Mouse (Mus musculus) neural tube, embryonic 11.5 days (tissue): ENCODE data around the gene Hnrnph1. TPM values are rescaled to one million over a fixed set of nuclear protein-coding genes. Genes with fewer than 3 reads are reported as not detected.

Experiments
- ATAC-seq: fragments of 200-750 bp; cut with Nextera tagmentation; 2 replicates; pipeline ENCODE4 v1.8.0; 2017; ENCODE audit warnings: moderate number of reproducible peaks, mild to moderate bottlenecking, moderate TSS enrichment, moderate library complexity; ENCODE audit not compliant: insufficient read depth, low FRiP score, low TSS enrichment
- DNase-seq: peaks from one replicate; pipeline ENCODE4 v3.0.0-alpha.2; 2015; ENCODE audit warnings: low spot score
- H3K27ac ChIP-seq: fragments of 300-500 bp; sonication (generic); 2 replicates; pipeline ENCODE4 v1.5.1; 2014; ENCODE audit warnings: low read depth, mild to moderate bottlenecking, low read length
- H3K27me3 ChIP-seq: fragments of 300-500 bp; sonication (generic); 2 replicates; pipeline ENCODE4 v1.6.1; 2014; ENCODE audit warnings: mild to moderate bottlenecking, low read length, mixed read lengths; ENCODE audit not compliant: control insufficient read depth, insufficient read depth
- H3K36me3 ChIP-seq: fragments of 300-500 bp; sonication (generic); 2 replicates; pipeline ENCODE4 v1.6.1; 2014; ENCODE audit warnings: mild to moderate bottlenecking, low read length, moderate library complexity, mixed read lengths; ENCODE audit not compliant: control insufficient read depth, insufficient read depth
- H3K4me1 ChIP-seq: fragments of 300-500 bp; sonication (generic); 2 replicates; pipeline ENCODE4 v1.6.1; 2014; ENCODE audit warnings: low read length, mixed read lengths; ENCODE audit not compliant: control insufficient read depth, insufficient read depth
- H3K4me2 ChIP-seq: fragments of 300-500 bp; sonication (generic); 2 replicates; pipeline ENCODE4 v1.6.1; 2014; ENCODE audit warnings: low read depth, mild to moderate bottlenecking, moderate library complexity
- H3K4me3 ChIP-seq: fragments of 300-500 bp; sonication (generic); 2 replicates; pipeline ENCODE4 v1.5.1; 2014; ENCODE audit warnings: low read depth, low read length
- H3K9ac ChIP-seq: fragments of 300-500 bp; sonication (generic); 2 replicates; pipeline ENCODE4 v1.6.1; 2014; ENCODE audit warnings: mild to moderate bottlenecking, low read length
- H3K9me3 ChIP-seq: fragments of 300-500 bp; sonication (generic); 2 replicates; pipeline ENCODE4 v1.6.1; 2016; ENCODE audit warnings: low read length; ENCODE audit not compliant: control insufficient read depth
- WGBS: fragments of 180-500 bp; shearing (Covaris S2); extraction: QIAGEN DNeasy Blood & Tissue Kit; methylation state at CpG from one replicate; pipeline ENCODE4 v1.1.7; 2014; 5-methylcytosine and 5-hydroxymethylcytosine counted together
- polyA plus RNA-seq: library from polyadenylated mRNA; unstranded; fragments of >200 nt; fragmentation: Nextera tagmentation; extraction: Ambion mirVana; gene quantifications from 2 replicates; pipeline ENCODE4 v1.2.1, GENCODE M21; 2014

The Hnrnph1 gene
- polyA plus RNA-seq, 1 experiment from 2014 or later, result 876 TPM

GRCm38 (mm10) chr11:50376156-50376790 lies 517 bp upstream of the Hnrnph1 start:
- ATAC-seq (no peak), DNase-seq (no peak)
- no peaks in the 10 kb centered on the region for H3K9me3 ChIP-seq
- H3K36me3 ChIP-seq, result peaks cover 4% of the 10 kb centered on the region
- H3K4me2 ChIP-seq, result peak overlapping the region; percentile 62
- WGBS, result 26% methylated on average over 10 of the region's 10 CpGs
- H3K27me3 ChIP-seq, result no peaks in the 10 kb centered on the region
- H3K9ac ChIP-seq, result peak overlapping the region; percentile 84
- peaks cover 11% of the 10 kb centered on the region for H3K4me1 ChIP-seq
- H3K27ac ChIP-seq, result 0 out of 2 replicates have a peak overlapping the region, but pooled peaks have one; percentile 94
- H3K4me3 ChIP-seq, result peak overlapping the region; percentile 89

- H3K4me2 ChIP-seq, result peak overlapping the region; percentile 74
- no peaks in the 10 kb centered on the region for H3K9me3 ChIP-seq
- peak; percentile 71 for ATAC-seq
- peaks cover 13% of the 10 kb centered on the region for H3K4me1 ChIP-seq
- H3K27me3 ChIP-seq, result no peaks in the 10 kb centered on the region
- DNase-seq, result peak; percentile 90
- H3K27ac ChIP-seq, result peak overlapping the region; percentile 95
- WGBS, result under 1% methylated on average over 62 of the region's 71 CpGs
- peak overlapping the region; percentile 89 for H3K4me3 ChIP-seq
- H3K9ac ChIP-seq, result peak overlapping the region; percentile 93
- peaks cover 9% of the 10 kb centered on the region for H3K36me3 ChIP-seq
Observed at GRCm38 (mm10) chr11:50377892-50378684, 1.3 kb downstream of the Hnrnph1 start.

GRCm38 (mm10) chr11:50379023-50379752 lies 2.4 kb downstream of the Hnrnph1 start:
- ATAC-seq (no peak), DNase-seq (no peak)
- H3K9me3 ChIP-seq, result no peaks in the 10 kb centered on the region
- H3K4me3 ChIP-seq, result peak overlapping the region; percentile 89
- H3K4me1 ChIP-seq, result peaks cover 13% of the 10 kb centered on the region
- H3K27me3 ChIP-seq, result no peaks in the 10 kb centered on the region
- H3K9ac ChIP-seq, result peak overlapping the region; percentile 93; the same call in 1 of the 2 replicates
- H3K27ac ChIP-seq, result no peak overlapping the region
- peak overlapping the region; percentile 74 for H3K4me2 ChIP-seq
- H3K36me3 ChIP-seq, result peaks cover 11% of the 10 kb centered on the region
- 71% methylated on average over 12 of the region's 12 CpGs for WGBS

DNA sequence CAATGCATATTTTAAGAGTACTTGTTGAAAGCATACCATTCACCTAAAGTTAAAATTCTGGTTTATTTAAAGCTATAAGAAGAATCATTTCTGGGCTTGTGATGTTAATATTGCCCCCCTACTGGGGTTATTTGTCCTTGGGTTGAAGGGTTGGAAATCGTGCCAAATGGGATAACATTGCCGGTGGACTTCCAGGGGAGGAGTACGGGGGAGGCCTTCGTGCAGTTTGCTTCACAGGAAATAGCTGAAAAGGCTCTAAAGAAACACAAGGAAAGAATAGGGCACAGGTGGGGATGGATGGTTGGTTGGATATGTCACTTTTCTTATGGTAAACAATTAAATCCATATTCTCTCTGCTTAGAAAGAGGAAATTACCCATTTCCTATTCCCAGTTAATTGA lies 4.5 kb downstream of the Hnrnph1 start:
- peaks cover 11% of the 10 kb centered on the region for H3K36me3 ChIP-seq
- 0 out of 2 replicates have a peak overlapping the region, but pooled peaks have one; percentile 16 for H3K4me3 ChIP-seq
- H3K4me1 ChIP-seq, result peaks cover 11% of the 10 kb centered on the region
- DNase-seq (no peak), ATAC-seq (no peak)
- H3K27me3 ChIP-seq, result no peaks in the 10 kb centered on the region
- no peak overlapping the region for H3K9ac ChIP-seq
- peak overlapping the region; percentile 25; the same call in 1 of the 2 replicates for H3K4me2 ChIP-seq
- 50% methylated on average over 4 of the region's 4 CpGs for WGBS
- H3K9me3 ChIP-seq, result no peaks in the 10 kb centered on the region
- H3K27ac ChIP-seq, result no peak overlapping the region

GRCm38 (mm10) chr11:50387167-50387679 lies 10.4 kb downstream of the Hnrnph1 start:
- peak; percentile 20; the same call in 1 of the 2 replicates for ATAC-seq
- no peak overlapping the region for H3K9ac ChIP-seq

GRCm38 (mm10) chr11:50387697-50388096 lies 10.9 kb downstream of the Hnrnph1 start:
- H3K9ac ChIP-seq, result no peak overlapping the region
- ATAC-seq (no peak), DNase-seq (no peak)
- no peaks in the 10 kb centered on the region for H3K4me1 ChIP-seq
- no peak overlapping the region for H3K4me2 ChIP-seq
- WGBS, result 91% methylated on average over 4 of the region's 4 CpGs
- no peak overlapping the region for H3K27ac ChIP-seq
- H3K36me3 ChIP-seq, result peaks cover 10% of the 10 kb centered on the region
- no peaks in the 10 kb centered on the region for H3K9me3 ChIP-seq
- no peaks in the 10 kb centered on the region for H3K27me3 ChIP-seq
- H3K4me3 ChIP-seq, result no peak overlapping the region

More at GRCm38 (mm10) chr11:50387167-50387679, 10.4 kb downstream of the Hnrnph1 start:
- DNase-seq, result no peak
- Histone ChIP-seq H3K27me3 (no peaks in the 10 kb centered on the region), H3K27ac (no peak overlapping the region), H3K9me3 (no peaks in the 10 kb centered on the region), H3K4me1 (no peaks in the 10 kb centered on the region), H3K4me3 (no peak overlapping the region), H3K4me2 (no peak overlapping the region), H3K36me3 (peaks cover 13% of the 10 kb centered on the region)
- 83% methylated on average over 3 of the region's 3 CpGs for WGBS

GRCm38 (mm10) chr11:50388217-50388929 lies 11.6 kb downstream of the Hnrnph1 start:
- DNase-seq (no peak), ATAC-seq (no peak)
- no peaks in the 10 kb centered on the region for H3K4me1 ChIP-seq
- H3K9ac ChIP-seq, result no peak overlapping the region
- H3K4me2 ChIP-seq, result no peak overlapping the region
- H3K9me3 ChIP-seq, result no peaks in the 10 kb centered on the region
- 88% methylated on average over 3 of the region's 3 CpGs for WGBS
- H3K27me3 ChIP-seq, result no peaks in the 10 kb centered on the region
- H3K27ac ChIP-seq, result no peak overlapping the region
- H3K36me3 ChIP-seq, result peaks cover 7% of the 10 kb centered on the region
- no peak overlapping the region for H3K4me3 ChIP-seq

DNA sequence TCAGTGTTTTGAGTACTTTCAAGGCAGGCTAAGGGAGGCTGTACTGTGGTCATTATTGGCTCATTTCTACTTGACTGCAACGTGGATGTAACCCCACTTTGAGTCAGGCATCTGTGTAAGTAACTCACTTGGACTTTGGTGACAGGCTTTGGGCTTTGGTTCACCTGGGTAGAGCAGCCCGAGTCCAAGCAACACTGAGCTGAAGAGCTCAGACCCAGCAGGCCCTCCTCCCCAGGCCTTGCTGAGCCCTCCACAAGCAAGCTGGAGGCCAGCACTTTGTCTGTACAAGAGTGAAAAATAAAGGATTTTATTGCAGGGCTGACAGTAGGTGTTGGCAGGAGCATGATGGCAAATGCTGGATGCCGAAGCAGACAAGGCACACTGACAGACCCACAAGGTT lies 12.2 kb downstream of the Hnrnph1 start:
- Histone ChIP-seq H3K9ac (no peak overlapping the region), H3K27me3 (no peaks in the 10 kb centered on the region), H3K4me2 (no peak overlapping the region), H3K27ac (no peak overlapping the region), H3K9me3 (no peaks in the 10 kb centered on the region), H3K36me3 (peaks cover 7% of the 10 kb centered on the region), H3K4me3 (no peak overlapping the region), H3K4me1 (no peaks in the 10 kb centered on the region)
- DNase-seq (no peak), ATAC-seq (no peak)
- WGBS, result 77% methylated on average over 3 of the region's 3 CpGs
